Mouse (Mus musculus) liver, embryonic 14.5 days (tissue): ENCODE results near the gene Myrip.

Source experiments
- CTCF ChIP-seq: IDR thresholded peaks from 2 replicates; pipeline ENCODE4 v1.5.1; 2016; ENCODE audit warnings: antibody characterized with exemption, low read depth, control low read depth
- EP300 ChIP-seq: IDR thresholded peaks from 2 replicates; pipeline ENCODE4 v1.6.1; 2016; ENCODE audit warnings: antibody characterized with exemption, low read depth

- TF ChIP-seq CTCF (no peak), EP300 (no peak)
Measured at GRCm38 (mm10) chr9:120438781-120439180, 137.5 kb downstream of the Myrip start.
